Mouse (Mus musculus) stomach, embryonic 16.5 days (tissue): ENCODE data around the gene Ttll5. TPM values are rescaled to one million over a fixed set of nuclear protein-coding genes. Genes with fewer than 3 reads are reported as not detected.

Experiments used
- ATAC-seq: fragments of 200-750 bp; cut with Nextera tagmentation; 2 replicates; pipeline ENCODE4 v1.8.0; 2017; ENCODE audit warnings: moderate number of reproducible peaks, moderate TSS enrichment; ENCODE audit not compliant: insufficient read depth, low FRiP score
- H3K27ac ChIP-seq: fragments of 300-500 bp; sonication (generic); 2 replicates; pipeline ENCODE4 v1.5.1; 2014; ENCODE audit warnings: low read length
- H3K27me3 ChIP-seq: fragments of 300-500 bp; sonication (generic); 2 replicates; pipeline ENCODE4 v1.6.1; 2014; ENCODE audit warnings: low read length, control low read depth, mixed read lengths; ENCODE audit not compliant: control insufficient read depth, insufficient read depth
- H3K36me3 ChIP-seq: fragments of 300-500 bp; sonication (generic); 2 replicates; pipeline ENCODE4 v1.6.1; 2014; ENCODE audit warnings: low read length; ENCODE audit not compliant: control insufficient read depth, insufficient read depth
- H3K4me1 ChIP-seq: fragments of 300-500 bp; sonication (generic); 2 replicates; pipeline ENCODE4 v1.6.1; 2014; ENCODE audit warnings: low read length, control low read depth, mixed read lengths; ENCODE audit not compliant: control insufficient read depth, insufficient read depth
- H3K4me2 ChIP-seq: fragments of 300-500 bp; sonication (generic); 2 replicates; pipeline ENCODE4 v1.6.1; 2014; ENCODE audit warnings: low read depth, low read length, mixed read lengths
- H3K4me3 ChIP-seq: fragments of 300-500 bp; sonication (generic); replicated peaks from 2 replicates; pipeline ENCODE4 v1.5.1; 2014; ENCODE audit warnings: mild to moderate bottlenecking, low read length
- H3K9ac ChIP-seq: fragments of 300-500 bp; sonication (generic); 2 replicates; pipeline ENCODE4 v1.6.1; 2014; ENCODE audit warnings: low read length
- H3K9me3 ChIP-seq: fragments of 300-500 bp; sonication (generic); replicated peaks from 2 replicates; pipeline ENCODE4 v1.6.1; 2016; ENCODE audit warnings: low read length, control low read depth; ENCODE audit not compliant: control insufficient read depth
- WGBS: fragments of 180-500 bp; shearing (Covaris S2); extraction: QIAGEN DNeasy Blood & Tissue Kit; methylation state at CpG from one replicate; pipeline ENCODE4 v1.1.7; 2014; 5-methylcytosine and 5-hydroxymethylcytosine counted together
- polyA plus RNA-seq: library from polyadenylated mRNA; unstranded; fragments of >200 nt; fragmentation: Nextera tagmentation; extraction: Ambion mirVana; gene quantifications from 2 replicates; pipeline ENCODE4 v1.2.1, GENCODE M21; 2015

Ttll5 gene
- polyA plus RNA-seq, 1 experiment from 2014 or later: 11.4 TPM

- Histone ChIP-seq H3K4me2 (no peak overlapping the region), H3K4me3 (no peak overlapping the region), H3K36me3 (no peaks in the 10 kb centered on the region), H3K27me3 (no peaks in the 10 kb centered on the region), H3K9me3 (no peaks in the 10 kb centered on the region), H3K27ac (no peak overlapping the region), H3K9ac (no peak overlapping the region), H3K4me1 (no peaks in the 10 kb centered on the region)
- ATAC-seq: no peak
- WGBS: 49% methylated on average over 9 of the region's 9 CpGs
Observed at GRCm38 (mm10) chr12:85800031-85800430, 24.4 kb upstream of the Ttll5 start.

- Histone ChIP-seq H3K9ac (no peak overlapping the region), H3K36me3 (no peaks in the 10 kb centered on the region), H3K27ac (no peak overlapping the region), H3K4me3 (no peak overlapping the region), H3K4me2 (no peak overlapping the region), H3K27me3 (no peaks in the 10 kb centered on the region), H3K9me3 (no peaks in the 10 kb centered on the region), H3K4me1 (peaks cover 7% of the 10 kb centered on the region; the same call in 1 of the 2 replicates)
- WGBS: 19% methylated on average over 6 of the region's 6 CpGs
- peak; percentile 50; the same call in 1 of the 2 replicates for ATAC-seq
Observed at GRCm38 (mm10) chr12:85809726-85810125, 14.7 kb upstream of the Ttll5 start.

- H3K4me1 ChIP-seq: peaks cover 7% of the 10 kb centered on the region; the same call in 1 of the 2 replicates
- H3K36me3 ChIP-seq: 0 out of 2 replicates have a peak, but pooled peaks cover 2% of the 10 kb centered on the region
- no peaks in the 10 kb centered on the region for H3K27me3 ChIP-seq
- H3K4me3 ChIP-seq: no peak overlapping the region
- H3K27ac ChIP-seq: no peak overlapping the region
- no peaks in the 10 kb centered on the region for H3K9me3 ChIP-seq
- H3K4me2 ChIP-seq: no peak overlapping the region
- no peak overlapping the region for H3K9ac ChIP-seq
- ATAC-seq: no peak
Observed at GRCm38 (mm10) chr12:85810959-85811358, 13.5 kb upstream of the Ttll5 start.

- Histone ChIP-seq H3K4me3 (no peak overlapping the region), H3K4me2 (no peak overlapping the region), H3K27me3 (no peaks in the 10 kb centered on the region), H3K27ac (no peak overlapping the region), H3K36me3 (0 out of 2 replicates have a peak, but pooled peaks cover 3% of the 10 kb centered on the region), H3K4me1 (peaks cover 7% of the 10 kb centered on the region; the same call in 1 of the 2 replicates), H3K9ac (no peak overlapping the region), H3K9me3 (no peaks in the 10 kb centered on the region)
- 92% methylated on average over 4 of the region's 4 CpGs for WGBS
- ATAC-seq: no peak
Observed at GRCm38 (mm10) chr12:85811676-85812075, 12.8 kb upstream of the Ttll5 start.

- peaks cover 7% of the 10 kb centered on the region; the same call in 1 of the 2 replicates for H3K4me1 ChIP-seq
- H3K27me3 ChIP-seq: no peaks in the 10 kb centered on the region
- H3K4me2 ChIP-seq: no peak overlapping the region
- no peaks in the 10 kb centered on the region for H3K9me3 ChIP-seq
- WGBS: 48% methylated on average over 2 of the region's 2 CpGs
- no peak overlapping the region for H3K9ac ChIP-seq
- peak; percentile 46; the same call in 1 of the 2 replicates for ATAC-seq
- H3K36me3 ChIP-seq: 0 out of 2 replicates have a peak, but pooled peaks cover 3% of the 10 kb centered on the region
- H3K4me3 ChIP-seq: no peak overlapping the region
- no peak overlapping the region for H3K27ac ChIP-seq
Observed at GRCm38 (mm10) chr12:85813599-85813998, 10.9 kb upstream of the Ttll5 start.

- WGBS: 72% methylated on average over 9 of the region's 9 CpGs
- no peak for ATAC-seq
- H3K9me3 ChIP-seq: no peaks in the 10 kb centered on the region
Observed at GRCm38 (mm10) chr12:85822051-85822450, 2.4 kb upstream of the Ttll5 start.

GRCm38 (mm10) chr12:85825361-85825760 lies 902 bp downstream of the Ttll5 start:
- Histone ChIP-seq H3K4me2 (peak overlapping the region; percentile 85), H3K4me1 (peaks cover 13% of the 10 kb centered on the region), H3K27me3 (no peaks in the 10 kb centered on the region), H3K36me3 (peaks cover 3% of the 10 kb centered on the region; the same call in 1 of the 2 replicates), H3K9ac (peak overlapping the region; percentile 84), H3K27ac (peak overlapping the region; percentile 99), H3K9me3 (no peaks in the 10 kb centered on the region), H3K4me3 (peak overlapping the region; percentile 83)
- 8% methylated on average over 8 of the region's 8 CpGs for WGBS
- no peak for ATAC-seq

More at GRCm38 (mm10) chr12:85822051-85822450, 2.4 kb upstream of the Ttll5 start:
- H3K9ac ChIP-seq: no peak overlapping the region
- no peak overlapping the region for H3K27ac ChIP-seq
- peaks cover 3% of the 10 kb centered on the region; the same call in 1 of the 2 replicates for H3K36me3 ChIP-seq
- H3K4me1 ChIP-seq: peaks cover 13% of the 10 kb centered on the region
- H3K4me2 ChIP-seq: no peak overlapping the region
- H3K27me3 ChIP-seq: no peaks in the 10 kb centered on the region
- H3K4me3 ChIP-seq: no peak overlapping the region

GRCm38 (mm10) chr12:85825822-85826221 lies 1.4 kb downstream of the Ttll5 start:
- no peak overlapping the region for H3K4me3 ChIP-seq
- WGBS: 61% methylated on average over 2 of the region's 2 CpGs
- peak overlapping the region; percentile 85 for H3K4me2 ChIP-seq
- no peak for ATAC-seq
- peaks cover 3% of the 10 kb centered on the region; the same call in 1 of the 2 replicates for H3K36me3 ChIP-seq
- H3K27ac ChIP-seq: no peak overlapping the region
- no peak overlapping the region for H3K9ac ChIP-seq
- no peaks in the 10 kb centered on the region for H3K9me3 ChIP-seq
- H3K4me1 ChIP-seq: peaks cover 13% of the 10 kb centered on the region
- H3K27me3 ChIP-seq: no peaks in the 10 kb centered on the region

- Histone ChIP-seq H3K9ac (no peak overlapping the region), H3K4me1 (peaks cover 5% of the 10 kb centered on the region), H3K9me3 (no peaks in the 10 kb centered on the region), H3K36me3 (no peaks in the 10 kb centered on the region), H3K4me3 (no peak overlapping the region), H3K27ac (no peak overlapping the region), H3K4me2 (no peak overlapping the region), H3K27me3 (no peaks in the 10 kb centered on the region)
- no peak for ATAC-seq
- 91% methylated on average over 3 of the region's 3 CpGs for WGBS
Observed at GRCm38 (mm10) chr12:85828856-85829255, 4.4 kb downstream of the Ttll5 start.
